Mouse (Mus musculus): ENCODE results near the gene Rab37. TPM values are rescaled to one million over a fixed set of nuclear protein-coding genes. Genes with fewer than 3 reads are reported as not detected.

Rab37 gene
- total RNA-seq, 2 experiments from 2014 or later: 0.17 to 0.36 TPM

GRCm38 (mm10) chr11:115164976-115165374, 73.7 kb downstream of the Rab37 start:
- Histone ChIP-seq H3K27ac (peak overlapping the region; percentile 82; the same call in 1 of the 2 replicates), H3K4me3 (peak overlapping the region; percentile 78)
- peak; percentile 22 for DNase-seq
- intact Hi-C loops (cut with DNase I): no loop called here
- TF ChIP-seq CTCF (IDR thresholded peaks at IDR 0.05): no peak

- no peak overlapping the region for H3K4me3 ChIP-seq
- no peak for TF ChIP-seq CTCF (IDR thresholded peaks at IDR 0.05)
- intact Hi-C loops (cut with DNase I): no loop called here
- DNase-seq: peak; percentile 6
- H3K27ac ChIP-seq: no peak overlapping the region
These were observed 75.5 kb downstream of the Rab37 start for GRCm38 (mm10) chr11:115166776-115167175.

DNA sequence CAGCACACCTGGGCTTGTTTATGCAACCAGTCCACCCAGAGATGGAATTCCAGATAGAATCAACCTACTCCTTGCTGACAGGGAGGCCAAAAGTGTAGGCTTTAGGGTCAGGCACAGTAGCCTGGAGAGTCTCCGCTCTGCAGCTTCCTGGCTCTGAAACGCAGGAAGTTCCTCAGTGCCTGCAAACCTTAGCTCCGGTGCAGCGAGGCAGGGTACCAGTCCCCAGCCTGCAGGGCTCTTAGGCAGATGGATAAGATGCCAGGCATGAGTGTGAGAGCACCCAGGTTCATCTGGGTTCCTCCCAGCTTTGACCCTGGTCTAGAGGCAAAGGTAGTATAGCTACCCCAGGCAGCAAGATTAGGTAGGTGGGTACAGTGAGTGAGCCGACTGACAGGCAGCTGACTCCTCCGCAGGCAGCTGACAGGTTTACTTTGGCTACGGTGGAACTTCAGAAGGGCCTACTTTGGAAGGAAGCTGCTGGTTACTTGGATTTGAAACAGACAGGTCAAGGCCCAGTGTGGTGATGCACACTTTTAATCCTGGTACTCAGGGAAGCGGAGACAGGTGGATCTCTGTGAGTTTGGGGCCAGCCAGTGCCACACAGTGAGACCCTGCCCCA, 76.5 kb downstream of the Rab37 start:
- DNase-seq: peak; percentile 7
- TF ChIP-seq CTCF (IDR thresholded peaks at IDR 0.05): no peak
- intact Hi-C loops (cut with DNase I): no loop called here
- Histone ChIP-seq H3K4me3 (no peak overlapping the region), H3K27ac (no peak overlapping the region)

DNA sequence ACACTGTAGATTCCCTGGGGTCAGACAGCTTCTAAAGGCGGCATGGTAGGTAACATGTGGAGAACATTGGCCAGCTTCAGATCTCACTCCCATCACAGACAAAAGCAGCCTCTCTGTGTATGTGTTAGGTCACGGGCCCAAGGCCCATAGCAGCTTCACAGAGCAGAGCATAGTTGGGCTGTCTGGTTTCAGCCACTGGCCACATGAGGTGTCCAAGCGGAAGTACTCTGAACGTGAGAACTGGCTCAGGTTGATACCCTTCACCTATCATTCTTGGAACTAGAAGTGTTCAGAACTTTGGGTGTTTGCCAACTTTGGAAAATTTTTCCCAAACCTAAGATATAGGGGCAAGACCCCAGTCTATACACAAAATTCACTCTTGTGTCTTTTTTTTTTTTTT, 78.2 kb downstream of the Rab37 start:
- Histone ChIP-seq H3K27ac (no peak overlapping the region), H3K4me3 (no peak overlapping the region)
- no peak for DNase-seq
- TF ChIP-seq CTCF (IDR thresholded peaks at IDR 0.05): no peak
- intact Hi-C loops (cut with DNase I): no loop called here

GRCm38 (mm10) chr11:115171125-115171524, 79.9 kb downstream of the Rab37 start:
- no peak overlapping the region for H3K27ac ChIP-seq
- intact Hi-C loops (cut with DNase I): no loop called here
- TF ChIP-seq CTCF (IDR thresholded peaks at IDR 0.05): no peak
- DNase-seq: no peak
- H3K4me3 ChIP-seq: no peak overlapping the region

- no peak overlapping the region for H3K27ac ChIP-seq
- H3K4me3 ChIP-seq: no peak overlapping the region
- intact Hi-C loops (cut with DNase I): no loop called here
- no peak for TF ChIP-seq CTCF (IDR thresholded peaks at IDR 0.05)
- DNase-seq: no peak
These were observed 81.6 kb downstream of the Rab37 start for GRCm38 (mm10) chr11:115172825-115173287.

DNA sequence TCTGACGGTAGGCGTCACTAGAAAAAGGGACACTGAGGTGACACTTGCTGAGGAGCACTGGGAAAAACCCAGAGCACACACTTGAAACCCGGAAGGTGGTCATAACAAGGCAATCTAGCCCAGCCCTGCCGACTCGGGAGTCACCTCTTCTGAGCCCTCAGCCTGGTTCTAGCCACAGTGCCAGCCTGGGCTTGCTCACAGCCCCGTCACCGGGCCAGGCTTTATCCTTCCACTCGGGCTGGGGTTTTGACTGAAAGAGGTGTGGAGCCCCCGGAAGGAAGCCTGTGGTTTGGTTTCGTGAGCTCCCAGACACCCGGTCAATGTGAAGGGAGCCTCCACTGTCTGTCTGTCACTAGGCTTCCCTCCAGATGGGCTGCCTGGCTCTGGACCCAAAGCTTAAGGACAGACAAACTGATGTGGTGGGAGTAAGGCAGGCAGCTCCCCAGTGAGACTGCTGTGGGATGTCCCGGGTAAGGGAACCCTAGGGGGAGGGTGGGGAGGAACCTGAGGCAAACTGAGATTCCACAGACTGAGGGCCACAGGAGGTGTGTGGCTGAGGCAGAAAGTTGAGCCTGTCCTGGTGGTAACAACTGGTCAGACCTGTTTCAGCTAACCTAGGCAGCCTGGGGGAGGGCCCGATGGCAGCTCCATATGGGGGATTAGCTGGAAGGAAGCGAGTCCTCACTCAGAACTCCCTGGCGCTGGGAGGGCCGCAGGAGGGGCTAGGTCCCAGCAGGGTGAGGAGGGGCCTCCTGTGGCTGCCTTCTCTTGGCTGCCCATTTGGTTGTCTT, 82.5 kb downstream of the Rab37 start:
- no peak for DNase-seq
- intact Hi-C loops (cut with DNase I): no loop called here
- no peak for TF ChIP-seq CTCF (IDR thresholded peaks at IDR 0.05)
- H3K27ac ChIP-seq: no peak overlapping the region
- H3K4me3 ChIP-seq: no peak overlapping the region

- intact Hi-C loops (cut with DNase I): no loop called here
- no peak for TF ChIP-seq CTCF (IDR thresholded peaks at IDR 0.05)
- Histone ChIP-seq H3K4me3 (no peak overlapping the region), H3K27ac (peak overlapping the region; percentile 56)
- DNase-seq: no peak
These were observed 85.4 kb downstream of the Rab37 start for GRCm38 (mm10) chr11:115176399-115177190.

DNA sequence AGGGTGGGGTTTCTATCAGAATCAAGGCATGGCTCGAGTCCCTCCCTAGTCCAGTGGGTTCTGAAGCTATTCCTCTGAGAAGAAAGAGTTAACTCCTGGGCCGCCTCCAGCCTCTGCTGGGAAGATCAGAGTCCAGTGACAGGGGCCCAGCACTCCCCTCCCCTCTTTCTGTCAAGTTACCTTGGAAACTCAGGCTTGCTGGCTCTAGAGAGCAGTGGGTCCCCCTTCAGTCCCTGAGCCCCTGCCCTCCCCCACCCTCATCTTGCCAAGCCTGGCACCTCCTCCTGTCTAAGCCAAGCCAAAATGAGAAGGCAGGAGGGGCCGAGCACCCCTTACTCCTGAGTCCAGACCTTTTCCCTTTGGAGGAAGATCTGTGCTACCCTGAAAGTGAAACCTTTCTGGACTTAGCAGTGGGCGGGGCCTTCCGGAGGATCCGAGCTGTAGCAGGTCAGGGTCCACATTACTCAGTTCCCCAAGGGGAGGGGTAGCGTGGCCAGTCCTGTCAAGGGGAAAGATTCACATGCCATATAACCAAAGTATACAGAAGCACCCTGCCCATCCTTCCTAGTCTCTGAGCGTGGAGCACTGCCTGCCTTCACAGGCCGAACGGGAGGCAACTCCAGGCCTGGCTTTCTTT, 86.4 kb downstream of the Rab37 start:
- DNase-seq: no peak
- intact Hi-C loops (cut with DNase I): no loop called here
- peak overlapping the region; percentile 7; the same call in 1 of the 2 replicates for H3K27ac ChIP-seq
- no peak for TF ChIP-seq CTCF (IDR thresholded peaks at IDR 0.05)
- H3K4me3 ChIP-seq: no peak overlapping the region

DNA sequence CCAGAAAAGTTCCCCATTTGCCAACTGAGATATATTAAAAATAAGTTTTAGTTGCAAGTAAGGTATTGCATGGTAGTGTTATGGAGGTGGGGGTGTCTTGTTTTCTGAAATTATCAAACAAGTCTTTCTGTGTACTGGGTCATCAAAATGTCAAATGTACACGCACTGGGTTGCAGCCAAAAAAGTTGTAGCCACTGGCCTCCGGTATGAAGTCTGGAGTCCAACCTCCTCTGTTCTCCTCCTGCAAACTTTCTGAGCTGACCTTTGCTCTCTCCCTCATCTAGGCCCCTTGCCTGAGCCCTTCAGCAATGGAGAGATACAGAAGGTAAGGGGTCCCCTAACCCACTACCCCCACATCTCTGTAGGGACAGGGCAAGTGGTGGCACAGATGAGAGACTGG, 87.5 kb downstream of the Rab37 start:
- no peak for TF ChIP-seq CTCF (IDR thresholded peaks at IDR 0.05)
- 0 out of 2 replicates have a peak overlapping the region, but pooled peaks have one; percentile 8 for H3K27ac ChIP-seq
- H3K4me3 ChIP-seq: no peak overlapping the region
- no peak for DNase-seq
- intact Hi-C loops (cut with DNase I): no loop called here

DNA sequence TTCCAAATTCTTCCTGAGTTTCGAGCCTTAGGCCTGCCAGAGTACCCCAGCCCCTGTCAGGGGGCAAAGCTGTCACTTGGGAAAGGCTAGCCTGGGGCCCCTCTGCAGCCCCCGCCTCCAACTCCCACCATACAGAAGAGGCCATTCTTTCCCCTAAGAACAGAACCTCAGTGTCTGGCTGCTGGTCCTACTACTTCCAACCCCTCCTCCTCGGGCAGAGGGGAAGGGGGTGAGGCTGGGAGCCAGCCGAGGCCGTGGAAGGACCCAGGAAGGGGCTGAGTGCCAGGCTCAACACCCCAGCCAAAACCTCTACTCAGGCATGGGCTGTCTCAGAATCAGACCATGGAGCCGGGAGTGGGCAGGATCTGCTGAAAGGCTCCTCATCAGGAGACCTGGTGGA, 88.0 kb downstream of the Rab37 start:
- intact Hi-C loops (cut with DNase I): no loop called here
- Histone ChIP-seq H3K4me3 (no peak overlapping the region), H3K27ac (0 out of 2 replicates have a peak overlapping the region, but pooled peaks have one; percentile 8)
- no peak for DNase-seq
- no peak for TF ChIP-seq CTCF (IDR thresholded peaks at IDR 0.05)

DNA sequence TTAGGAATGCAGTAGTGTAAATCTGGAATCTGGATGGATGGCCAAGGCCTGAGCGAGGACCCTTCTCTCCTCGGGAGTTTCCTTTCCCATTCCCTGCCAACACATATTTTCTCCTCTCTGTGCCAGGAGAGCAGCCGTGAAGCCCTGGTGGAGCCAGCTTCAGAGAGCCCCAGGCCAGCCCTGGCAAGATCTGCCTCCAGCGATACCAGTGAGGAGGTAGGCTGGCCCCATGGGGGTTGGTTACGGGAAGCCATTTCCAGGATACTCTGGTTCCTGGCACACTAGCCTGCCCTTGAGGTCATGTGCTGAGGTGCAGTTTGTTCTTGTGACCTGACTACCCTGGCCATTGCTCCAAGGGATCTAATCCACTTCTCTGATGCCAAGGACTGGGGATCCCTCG, 88.7 kb downstream of the Rab37 start:
- no peak overlapping the region for H3K4me3 ChIP-seq
- H3K27ac ChIP-seq: no peak overlapping the region
- DNase-seq: no peak
- intact Hi-C loops (cut with DNase I): no loop called here
- TF ChIP-seq CTCF (IDR thresholded peaks at IDR 0.05): no peak

Measured in gastrocnemius, adult 2 months (tissue).